27 mouse cellular contexts compared by ENCODE assay signal in the genomic region with DNA sequence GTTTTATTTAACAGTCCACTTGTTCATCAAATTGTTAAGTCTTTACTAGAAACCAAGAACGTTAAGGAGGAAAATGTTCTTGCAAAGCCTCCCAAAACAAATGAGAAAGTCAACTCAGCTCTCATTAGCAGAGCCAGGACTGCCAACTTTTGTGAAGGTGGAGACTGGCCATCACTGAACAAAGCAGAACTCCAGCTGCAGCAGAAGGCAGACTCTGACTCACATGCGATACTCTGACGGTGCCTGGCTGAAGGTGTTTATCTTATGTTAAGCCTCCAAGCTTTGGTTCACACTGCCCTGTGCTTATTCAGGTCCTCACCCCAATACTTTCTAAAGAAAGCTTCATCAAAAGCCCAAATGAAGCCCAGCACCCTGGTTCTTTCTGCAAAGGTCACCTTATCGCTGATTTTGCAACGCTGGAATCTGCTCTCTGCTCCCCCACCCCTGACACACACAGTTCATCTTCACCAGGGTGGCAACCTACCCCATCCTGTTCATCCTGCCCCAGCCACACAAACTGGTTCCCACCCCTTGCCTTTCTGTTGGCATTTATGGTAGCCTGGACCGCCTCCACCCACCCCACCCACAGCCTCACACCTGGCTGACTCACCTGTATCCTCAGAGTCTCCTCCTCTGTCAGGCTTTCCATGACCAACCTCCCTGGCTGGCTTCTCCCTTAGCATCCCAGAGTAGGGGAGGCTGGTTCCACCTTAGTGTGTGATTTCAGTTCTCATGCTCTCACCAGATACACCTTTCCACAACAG. TPM values are rescaled to one million over a fixed set of nuclear protein-coding genes. Genes with fewer than 3 reads are reported as not detected.
"Had no signal": no experiment of that assay in that cellular context is flagged by ENCODE, and none has a peak within 500 bp of the region (broad histone marks: within the 10 kb centered on the region; RNA-seq: fewer than 3 reads in every experiment).

No protein-coding gene starts in this region.

- H3K27ac ChIP-seq: kidney, embryonic 15.5 days; left cerebral cortex, adult 2 months; limb, embryonic 12.5 days; liver, embryonic 13.5 days; midbrain, embryonic 10.5 days; midbrain, embryonic 13.5 days; neural tube, embryonic 13.5 days; stomach, embryonic 15.5 days had no signal

- H3K27me3 ChIP-seq: kidney, embryonic 15.5 days; limb, embryonic 12.5 days; liver, embryonic 13.5 days; megakaryocyte, embryonic 14.5 days; midbrain, embryonic 13.5 days; neural tube, embryonic 13.5 days; stomach, embryonic 15.5 days had no signal

- ATAC-seq: intestine, postnatal 0 days; lung, postnatal 0 days; midbrain, embryonic 13.5 days; midbrain, embryonic 16.5 days had no signal

- H3K4me3 ChIP-seq: kidney, embryonic 15.5 days; left cerebral cortex, adult 2 months; limb, embryonic 12.5 days; liver, embryonic 13.5 days; megakaryocyte, embryonic 14.5 days; midbrain, embryonic 10.5 days; midbrain, embryonic 13.5 days; myocyte; neural tube, embryonic 13.5 days; stomach, embryonic 15.5 days had no signal

- H3K36me3 ChIP-seq: kidney, embryonic 15.5 days; limb, embryonic 12.5 days; liver, embryonic 13.5 days; midbrain, embryonic 10.5 days; midbrain, embryonic 13.5 days; neural tube, embryonic 13.5 days; stomach, embryonic 15.5 days had no signal

- H3K4me1 ChIP-seq: limb, embryonic 12.5 days; liver, embryonic 13.5 days; megakaryocyte, embryonic 14.5 days; midbrain, embryonic 13.5 days; neural tube, embryonic 13.5 days; stomach, embryonic 15.5 days had no signal

- H3K9ac ChIP-seq: kidney, embryonic 15.5 days; limb, embryonic 12.5 days; liver, embryonic 13.5 days; lung, embryonic 14.5 days; midbrain, embryonic 13.5 days; neural tube, embryonic 13.5 days; stomach, embryonic 15.5 days had no signal

- DNase-seq: kidney, adult 2 months; kidney, postnatal 10 days; kidney, postnatal 36 days; layer of hippocampus, postnatal 36 days; liver; liver, embryonic 13.5 days; lung, embryonic 14.5 days; lung, postnatal 36 days; retina, postnatal 1 day; right cerebral cortex, postnatal 25 days; spleen, adult 18-20 months; thymus, postnatal 25 days had no signal

- H3K9me3 ChIP-seq: kidney, embryonic 15.5 days; limb, embryonic 12.5 days; liver, embryonic 13.5 days; midbrain, embryonic 10.5 days; midbrain, embryonic 13.5 days; neural tube, embryonic 13.5 days; stomach, embryonic 15.5 days had no signal

- H3K4me2 ChIP-seq: kidney, embryonic 15.5 days; limb, embryonic 12.5 days; liver, embryonic 13.5 days; lung, embryonic 14.5 days; midbrain, embryonic 13.5 days; neural tube, embryonic 13.5 days; stomach, embryonic 15.5 days had no signal

RNA-seq across cellular contexts. Expression of gene Adgrf2, which starts 3.9 kb away (rescaled TPM):
- total RNA-seq: monocyte, adult 5-6 weeks; neutrophil, adult 5-6 weeks had no signal
- polyA plus RNA-seq: intestine, postnatal 0 days; kidney, embryonic 15.5 days; liver, embryonic 13.5 days; liver, embryonic 16.5 days; lung, postnatal 0 days; neural tube, embryonic 13.5 days had no signal

RNA-seq across cellular contexts. Expression of gene Adgrf4, which starts 53.8 kb away (rescaled TPM):
- total RNA-seq: monocyte, adult 5-6 weeks; neutrophil, adult 5-6 weeks had no signal
- polyA plus RNA-seq: liver, embryonic 13.5 days; liver, embryonic 16.5 days; lung, embryonic 14.5 days; lung, postnatal 0 days; midbrain, embryonic 10.5 days; myocyte; neural tube, embryonic 13.5 days had no signal
